Mouse (Mus musculus): Measurements from ENCODE around the gene Eef2.

The Eef2 gene

GRCm38 (mm10) chr10:81176466-81177271 lies at the start of gene Eef2:
Gene Eef2 (plus strand): TSS chr10:81176631.
- peak; percentile 100 for DNase-seq (ENCODE audit: low spot score)

- peak; percentile 59 for DNase-seq (ENCODE audit: low spot score)
These were observed 42.2 kb upstream of the Eef2 start for GRCm38 (mm10) chr10:81134181-81134587.

DNA sequence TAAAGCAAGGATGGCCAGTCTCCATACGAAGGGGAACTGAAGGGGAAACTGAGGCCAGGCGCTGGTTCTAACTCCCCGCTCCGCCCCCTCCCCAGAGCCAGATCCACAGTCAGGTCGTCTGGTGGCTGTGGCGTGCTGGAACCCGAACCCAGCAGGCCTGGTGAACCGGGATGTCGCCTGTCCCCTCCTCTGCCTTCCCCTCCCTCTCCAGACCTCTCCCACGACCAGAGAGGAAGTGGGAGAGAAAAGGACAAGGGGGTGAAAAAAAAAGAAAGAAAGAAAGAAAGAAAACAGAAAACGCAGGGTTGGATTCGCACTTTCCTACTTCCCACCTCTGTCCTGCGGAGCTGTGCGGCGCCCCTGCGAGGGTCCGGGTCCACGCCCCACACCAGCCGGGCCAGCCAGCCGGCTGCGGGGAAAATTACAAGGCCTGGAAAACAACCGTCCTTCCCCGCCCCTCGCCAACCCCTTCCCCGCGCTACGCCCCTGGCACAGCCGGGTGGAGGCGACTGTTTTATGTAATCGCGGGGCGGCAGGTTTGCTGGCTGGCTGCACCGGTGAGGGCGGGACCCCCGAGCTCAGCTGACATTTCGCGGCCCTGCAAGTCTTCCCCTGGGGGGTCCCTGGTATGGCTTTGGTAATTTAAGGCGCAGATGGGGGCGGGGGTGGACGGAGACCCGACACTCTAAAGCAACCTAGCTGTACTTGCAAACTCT lies 41.3 kb upstream of the Eef2 start, which contains the start of gene Zbtb7a:
Gene Zbtb7a, plus strand, starts transcription at position 255 of the 716 bp plus-strand sequence.
- DNase-seq (ENCODE audit: low spot score): no peak

DNA sequence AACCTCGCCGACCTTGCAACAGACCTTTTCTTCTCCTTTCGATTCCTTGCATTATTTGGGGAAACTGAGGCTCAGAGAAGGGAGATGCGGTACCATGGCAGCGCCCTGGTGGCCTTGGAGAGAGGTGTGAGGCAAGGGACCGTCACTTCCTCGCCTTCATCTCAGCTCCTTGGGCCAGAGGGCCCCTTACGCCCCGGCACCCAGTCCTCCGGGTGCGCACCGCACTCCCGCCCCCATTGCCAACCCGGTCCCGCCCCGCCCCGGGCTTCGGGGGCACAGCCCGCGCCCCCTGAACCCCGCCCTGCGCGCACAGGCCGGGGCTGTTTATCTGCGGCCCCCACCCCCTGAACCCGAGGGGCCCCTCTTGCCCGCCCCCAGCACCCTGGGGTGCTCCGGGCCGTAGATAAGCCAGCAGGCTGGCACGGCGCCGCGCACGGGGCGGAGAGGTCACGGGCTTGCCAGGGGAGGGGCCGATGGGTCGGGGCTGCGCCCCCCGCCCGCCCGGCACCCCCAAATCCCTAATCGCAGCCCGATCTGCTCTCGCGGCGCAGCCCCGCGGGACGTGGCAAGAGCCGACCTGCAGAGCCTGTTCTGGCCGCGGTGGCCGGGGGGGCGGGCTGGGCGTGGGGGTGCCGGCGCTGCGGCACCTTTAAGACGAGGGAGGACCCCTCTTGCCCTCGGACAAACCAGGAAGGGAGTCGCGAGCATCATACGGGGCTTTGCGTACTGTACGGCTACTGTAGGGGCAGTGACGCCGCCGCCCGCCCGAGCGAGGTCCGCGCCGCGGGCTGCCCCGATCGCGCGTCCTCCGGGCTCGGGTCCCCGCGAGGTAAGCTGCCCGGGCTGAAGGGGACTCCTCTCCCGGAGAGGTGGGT lies 40.4 kb upstream of the Eef2 start:
- peak; percentile 68 for DNase-seq (ENCODE audit: low spot score)

DNA sequence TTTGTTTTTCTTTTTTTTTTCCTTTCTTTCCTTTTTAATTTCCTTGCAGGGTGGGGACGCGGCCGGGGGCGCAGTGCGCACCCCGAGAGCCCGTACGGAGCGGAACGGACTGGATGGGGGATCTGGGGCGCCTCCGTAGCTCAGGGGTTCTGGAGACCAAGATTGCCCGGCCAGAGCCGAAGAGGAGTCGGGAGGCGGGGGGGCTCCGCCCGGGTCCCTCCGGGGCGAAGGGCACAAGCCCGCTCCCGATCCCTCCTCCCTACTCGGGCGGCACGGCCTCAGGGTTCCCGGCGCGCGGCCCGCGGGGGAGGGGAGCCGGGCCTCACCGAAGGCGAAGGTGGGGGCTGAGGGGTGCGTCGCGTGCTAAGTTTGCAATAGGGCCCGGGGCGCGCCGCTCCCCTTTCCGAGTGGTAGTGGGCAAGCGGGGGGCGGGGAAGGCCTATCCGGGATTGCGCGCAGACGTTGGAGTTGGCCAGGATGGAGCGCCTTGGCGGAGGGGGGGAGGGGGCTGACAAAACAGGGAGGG lies 39.7 kb upstream of the Eef2 start:
- DNase-seq (ENCODE audit: low spot score): peak; percentile 68

DNA sequence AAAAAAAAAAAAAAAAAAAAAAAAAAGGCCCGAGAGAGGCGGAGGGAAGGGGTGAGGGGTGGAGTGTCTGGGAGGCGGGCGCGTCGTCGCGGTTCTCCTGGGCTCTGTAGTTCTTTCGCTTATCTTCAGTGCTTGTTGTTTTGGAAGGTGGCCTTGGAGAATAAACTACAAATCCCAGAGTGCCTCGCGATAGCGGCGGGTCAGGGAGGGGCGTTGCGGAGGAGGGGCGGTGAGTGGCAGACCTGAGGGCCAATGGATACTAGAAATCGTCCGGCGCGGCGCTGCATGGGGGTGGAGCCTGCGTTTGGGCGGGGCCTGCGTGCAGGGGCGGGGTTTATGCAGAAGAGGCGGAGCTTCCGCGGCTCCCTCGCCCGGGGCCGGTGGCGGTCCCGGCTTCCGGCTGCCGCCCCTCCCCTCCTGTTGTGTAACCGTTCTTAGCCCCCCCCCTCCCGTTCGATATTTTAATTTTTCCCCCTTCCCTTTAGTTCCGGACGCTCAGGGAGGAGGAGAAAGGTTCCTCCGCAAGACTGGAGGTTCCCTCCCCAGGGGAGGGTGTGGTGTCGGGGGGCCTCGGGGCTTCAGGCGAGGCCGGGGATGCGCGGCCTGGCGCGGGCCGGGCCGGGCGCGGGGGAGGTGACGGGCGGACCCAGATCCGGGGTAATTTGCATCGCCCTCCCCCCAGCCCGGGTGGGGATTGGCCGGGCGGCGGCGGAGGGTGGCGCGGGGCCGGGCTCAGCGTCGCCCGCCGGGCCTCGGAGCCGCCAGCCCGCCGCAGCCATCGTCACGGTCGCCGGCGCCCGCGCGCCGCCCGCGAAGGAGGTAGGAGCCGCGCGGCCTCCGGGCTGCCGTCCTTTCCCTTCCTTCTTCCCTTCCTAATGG lies 38.9 kb upstream of the Eef2 start:
- peak; percentile 99 for DNase-seq (ENCODE audit: low spot score)

DNA sequence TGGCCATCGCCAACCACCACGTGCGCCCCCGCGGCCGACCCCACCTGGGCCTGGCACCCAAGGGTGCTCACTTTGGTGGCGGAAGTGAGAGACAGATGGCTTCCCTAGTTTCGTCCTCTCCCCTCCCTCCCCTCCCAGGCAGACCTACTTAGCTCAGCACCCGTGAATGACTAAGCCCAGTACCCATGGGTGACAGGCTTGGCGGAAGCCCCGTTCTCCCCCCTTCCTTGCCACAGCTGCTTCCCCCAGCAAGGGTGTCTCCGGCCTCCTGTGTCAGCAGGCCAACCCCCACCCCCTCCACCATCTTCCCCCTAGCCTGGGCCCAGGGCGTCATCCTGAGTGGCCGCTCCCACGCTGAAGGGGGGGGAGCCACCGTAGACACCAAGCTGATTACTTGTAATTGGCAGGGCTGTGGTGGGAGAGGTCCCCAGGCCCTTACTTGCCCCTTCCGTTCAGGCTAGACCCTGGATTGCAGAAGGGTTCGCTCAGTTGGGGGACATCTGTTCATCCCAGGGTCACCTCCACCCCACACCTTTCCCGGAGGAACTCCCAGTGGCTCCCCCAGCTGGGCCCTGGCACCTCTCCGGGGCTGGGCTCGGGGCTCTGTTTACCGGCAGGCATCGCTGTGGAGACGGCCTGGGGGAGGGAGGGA lies 38.2 kb upstream of the Eef2 start:
- no peak for DNase-seq (ENCODE audit: low spot score)

DNA sequence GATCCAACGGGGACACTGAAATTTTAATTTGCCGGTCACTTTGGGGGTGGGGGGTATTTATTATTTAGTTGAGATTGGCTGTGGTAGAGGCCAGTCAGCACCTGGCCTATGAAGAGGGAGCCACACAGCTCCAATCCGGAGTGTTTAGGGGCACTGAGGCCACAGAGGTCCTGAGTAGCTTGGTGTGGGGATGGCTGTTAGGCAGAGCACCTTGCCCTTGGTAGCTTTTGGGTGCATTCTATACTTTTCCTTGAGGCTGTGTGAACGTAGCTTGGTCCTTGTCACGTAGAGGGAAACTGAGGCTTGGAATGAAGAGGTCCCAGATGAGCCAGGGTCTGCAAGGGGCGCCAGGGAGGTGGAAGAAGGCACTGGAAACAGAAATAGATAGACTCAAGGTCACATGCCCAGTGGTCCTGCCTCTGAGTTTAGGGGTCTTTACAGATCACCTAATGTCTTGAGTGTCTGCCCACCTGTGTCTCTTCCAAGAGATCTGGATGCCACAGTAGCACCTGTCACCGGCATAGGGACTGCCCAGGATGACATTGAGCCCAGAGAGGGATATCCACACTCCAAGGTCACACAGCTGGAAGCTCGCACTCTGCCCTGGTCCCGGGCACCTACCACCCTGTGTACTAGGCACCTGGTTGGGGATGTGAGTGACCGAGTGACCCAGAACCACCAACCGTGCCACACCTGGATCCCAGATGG lies 37.5 kb upstream of the Eef2 start:
- DNase-seq (ENCODE audit: low spot score): no peak

DNA sequence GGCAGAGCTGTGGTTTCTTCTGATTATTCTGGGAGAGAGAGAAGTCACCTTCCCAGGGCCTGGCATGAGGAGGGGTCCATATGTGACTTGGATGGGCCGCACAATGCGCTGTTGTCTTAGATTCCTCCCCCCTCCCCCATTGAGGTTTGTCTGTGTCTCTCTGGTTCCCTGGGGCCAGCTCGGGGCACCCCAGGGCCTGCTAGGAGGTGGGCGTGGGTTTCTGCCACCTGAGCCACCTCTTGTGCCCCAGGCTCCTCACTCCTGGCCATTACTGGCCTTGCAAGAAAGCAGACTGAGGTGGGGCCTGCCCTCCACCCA lies 36.9 kb upstream of the Eef2 start:
- no peak for DNase-seq (ENCODE audit: low spot score)

GRCm38 (mm10) chr10:81140005-81140404 lies 36.4 kb upstream of the Eef2 start:
- DNase-seq (ENCODE audit: low spot score): no peak

GRCm38 (mm10) chr10:81140717-81141454 lies 35.5 kb upstream of the Eef2 start:
- DNase-seq (ENCODE audit: low spot score): no peak

DNA sequence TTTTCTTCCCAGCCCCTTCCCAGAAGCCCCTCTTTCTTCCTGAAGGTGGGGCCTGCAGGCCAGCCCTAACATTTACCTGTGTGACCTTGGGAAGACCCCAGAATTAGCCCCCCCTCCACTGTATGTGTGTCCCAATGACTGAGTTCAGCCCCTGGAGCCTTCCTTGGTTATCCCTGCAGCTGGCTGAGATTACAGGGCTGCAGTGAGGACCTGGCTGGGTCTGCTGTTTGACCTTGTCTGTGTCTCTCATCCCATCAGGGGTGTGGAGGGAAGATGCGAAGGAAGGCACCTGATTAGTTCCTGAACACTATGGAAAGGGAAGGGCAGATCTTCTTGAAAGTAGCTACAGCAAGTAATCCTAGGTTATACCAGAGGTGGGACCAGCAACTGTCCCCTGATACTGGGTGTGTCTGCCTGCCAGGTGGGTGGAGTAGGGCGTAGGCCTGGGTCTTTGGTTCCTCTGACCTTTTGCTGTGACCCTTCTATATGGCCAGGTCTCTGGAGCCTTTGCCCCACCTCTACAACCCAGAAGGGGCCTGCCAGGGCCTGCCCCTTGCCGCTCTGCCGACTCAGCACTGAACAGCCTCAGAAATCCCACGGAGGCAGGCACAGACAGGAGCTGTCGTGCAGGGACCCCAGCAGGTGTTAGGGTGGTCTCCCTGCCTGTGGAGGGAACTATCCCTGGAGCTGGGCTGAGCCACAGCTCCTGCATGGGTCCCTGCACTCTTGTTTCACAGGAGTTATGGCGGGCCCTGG lies 34.8 kb upstream of the Eef2 start:
- DNase-seq (ENCODE audit: low spot score): no peak

DNA sequence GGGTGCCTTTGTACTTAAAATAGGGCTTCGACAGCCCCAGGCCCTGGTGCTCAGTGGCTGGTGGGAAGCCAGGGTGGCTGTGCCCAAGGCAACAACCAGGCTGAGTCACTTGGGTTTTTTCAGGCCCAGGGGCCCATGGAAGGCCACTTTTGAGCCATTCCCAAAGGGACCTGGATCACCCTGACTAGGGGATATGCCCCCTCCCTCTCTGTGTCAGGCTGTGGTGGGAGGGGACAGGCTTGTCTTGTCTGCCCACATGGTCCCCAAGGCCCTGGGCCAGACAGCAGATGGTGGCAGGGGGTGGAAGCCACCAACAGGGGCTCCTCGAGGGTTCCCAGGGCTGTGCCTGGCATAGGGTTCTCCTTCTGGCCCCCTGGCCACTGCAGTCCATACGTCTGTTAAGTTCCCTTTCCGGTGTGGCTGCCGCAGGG lies 33.9 kb upstream of the Eef2 start:
- DNase-seq (ENCODE audit: low spot score): no peak

GRCm38 (mm10) chr10:81143157-81143633 lies 33.2 kb upstream of the Eef2 start:
- DNase-seq (ENCODE audit: low spot score): no peak

DNA sequence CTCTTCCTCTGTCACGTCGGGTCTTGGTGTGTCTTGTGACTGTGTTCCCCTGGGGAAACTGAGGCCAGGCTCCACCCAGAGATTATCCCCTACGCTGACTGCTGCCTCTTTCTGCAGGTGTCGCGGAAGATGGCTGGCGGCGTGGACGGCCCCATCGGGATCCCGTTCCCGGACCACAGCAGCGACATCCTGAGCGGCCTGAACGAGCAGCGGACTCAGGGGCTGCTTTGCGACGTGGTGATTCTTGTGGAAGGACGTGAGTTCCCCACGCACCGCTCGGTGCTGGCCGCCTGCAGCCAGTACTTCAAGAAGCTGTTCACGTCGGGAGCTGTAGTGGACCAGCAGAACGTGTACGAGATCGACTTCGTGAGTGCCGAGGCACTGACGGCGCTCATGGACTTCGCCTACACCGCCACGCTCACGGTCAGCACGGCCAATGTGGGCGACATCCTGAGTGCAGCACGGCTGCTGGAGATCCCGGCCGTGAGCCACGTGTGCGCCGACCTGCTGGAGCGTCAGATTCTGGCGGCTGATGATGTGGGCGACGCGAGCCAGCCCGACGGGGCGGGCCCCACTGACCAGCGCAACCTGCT lies 32.5 kb upstream of the Eef2 start:
- DNase-seq (ENCODE audit: low spot score): no peak

DNA sequence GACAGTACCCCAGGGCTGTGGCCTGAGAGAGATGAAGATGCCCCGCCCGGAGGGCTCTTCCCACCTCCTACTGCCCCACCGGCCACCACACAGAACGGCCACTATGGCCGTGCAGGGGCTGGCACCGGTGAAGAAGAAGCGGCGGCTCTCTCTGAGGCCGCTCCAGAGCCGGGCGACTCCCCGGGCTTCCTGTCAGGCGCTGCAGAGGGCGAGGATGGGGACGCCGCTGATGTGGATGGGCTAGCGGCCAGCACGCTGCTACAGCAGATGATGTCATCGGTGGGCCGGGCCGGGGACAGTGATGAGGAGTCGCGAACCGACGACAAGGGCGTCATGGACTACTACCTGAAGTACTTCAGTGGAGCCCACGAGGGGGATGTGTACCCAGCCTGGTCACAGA lies 31.8 kb upstream of the Eef2 start:
- DNase-seq (ENCODE audit: low spot score): no peak

GRCm38 (mm10) chr10:81145307-81145706 lies 31.1 kb upstream of the Eef2 start:
- DNase-seq (ENCODE audit: low spot score): no peak

DNA sequence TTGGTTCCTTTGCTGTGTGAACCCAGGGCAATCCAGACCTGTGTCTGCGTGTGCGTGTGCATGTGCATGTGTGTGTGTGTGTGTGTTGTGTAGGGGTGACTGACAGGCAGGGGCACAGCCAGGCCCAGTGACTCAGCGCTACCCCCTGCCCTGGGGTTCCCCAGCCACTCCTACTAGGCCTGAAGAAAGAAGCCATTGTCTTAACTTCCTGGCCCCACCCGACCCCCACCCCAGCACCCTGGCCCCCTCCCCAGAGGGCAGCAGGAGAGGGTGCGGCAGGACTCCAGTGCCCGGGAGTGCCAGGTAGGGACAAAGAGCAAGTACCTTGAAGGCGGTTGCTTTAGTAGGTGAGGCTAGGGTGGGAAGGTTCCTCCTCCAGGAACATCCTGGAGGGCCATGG lies 30.7 kb upstream of the Eef2 start:
- DNase-seq (ENCODE audit: low spot score): no peak

Data from urinary bladder, postnatal 25 days (tissue).